Mouse (Mus musculus): ENCODE data around the gene Eln.

The Eln gene

DNA sequence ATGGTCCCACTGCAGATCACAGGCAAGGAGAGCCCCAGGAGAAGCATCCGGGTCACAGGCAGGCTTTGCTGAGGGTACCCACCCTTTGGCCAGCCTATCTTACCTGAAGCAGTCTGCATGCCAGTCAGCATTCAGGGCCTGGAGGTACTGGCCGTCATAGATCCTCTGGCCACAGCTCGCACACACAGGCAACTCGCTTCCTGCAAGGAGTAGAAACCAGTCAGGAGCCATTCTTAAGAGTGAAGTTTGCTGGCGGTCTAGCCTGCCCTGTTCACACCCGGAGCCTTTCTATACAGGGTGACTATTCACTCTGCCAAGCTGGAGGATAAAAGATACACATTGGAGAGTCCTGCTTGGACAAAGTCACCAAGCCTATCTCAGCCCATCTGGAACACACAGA is 60.6 kb downstream of the Eln start:
- no peak for DNase-seq (ENCODE audit: low read depth, low spot score)

DNA sequence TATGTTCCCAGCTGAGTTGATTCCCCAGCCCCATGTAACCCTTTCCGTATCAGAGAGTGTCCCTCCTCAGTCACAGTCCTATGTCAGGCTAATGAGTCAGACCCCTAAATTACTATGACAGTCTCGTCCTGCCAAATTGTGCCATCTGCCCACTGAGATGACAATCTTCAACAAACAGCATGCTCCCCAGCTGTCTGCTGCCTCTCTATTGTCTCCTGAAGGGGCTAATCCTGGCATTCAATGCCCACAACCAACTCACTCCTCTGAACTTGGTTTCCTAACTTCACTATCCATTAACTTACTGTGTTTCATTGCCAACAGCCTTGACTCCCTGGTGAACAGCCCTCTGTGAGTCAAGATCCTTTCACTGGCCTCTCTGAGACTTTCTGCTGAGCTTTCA is 62.7 kb downstream of the Eln start:
- DNase-seq (ENCODE audit: low read depth, low spot score): no peak

DNA sequence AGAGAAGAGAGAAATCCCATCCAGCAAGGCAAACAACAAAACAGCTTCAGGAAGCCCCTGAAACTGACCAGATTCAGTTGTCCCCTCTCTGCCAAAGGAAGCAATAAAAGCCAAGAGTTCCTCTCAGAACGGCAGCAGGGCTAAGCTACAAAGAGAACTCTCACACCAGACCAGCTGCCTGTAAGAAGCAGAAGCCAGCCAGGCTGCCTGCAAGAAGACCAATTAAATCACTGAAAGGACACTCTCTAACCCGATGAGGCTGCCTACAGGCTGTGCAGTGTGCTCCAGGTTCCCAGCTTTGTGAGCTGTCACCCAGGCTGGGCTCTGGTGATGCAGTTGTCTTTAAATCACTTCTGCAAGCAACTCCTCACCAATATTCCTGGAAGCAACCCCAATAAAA is 63.3 kb downstream of the Eln start:
- no peak for DNase-seq (ENCODE audit: low read depth, low spot score)

DNA sequence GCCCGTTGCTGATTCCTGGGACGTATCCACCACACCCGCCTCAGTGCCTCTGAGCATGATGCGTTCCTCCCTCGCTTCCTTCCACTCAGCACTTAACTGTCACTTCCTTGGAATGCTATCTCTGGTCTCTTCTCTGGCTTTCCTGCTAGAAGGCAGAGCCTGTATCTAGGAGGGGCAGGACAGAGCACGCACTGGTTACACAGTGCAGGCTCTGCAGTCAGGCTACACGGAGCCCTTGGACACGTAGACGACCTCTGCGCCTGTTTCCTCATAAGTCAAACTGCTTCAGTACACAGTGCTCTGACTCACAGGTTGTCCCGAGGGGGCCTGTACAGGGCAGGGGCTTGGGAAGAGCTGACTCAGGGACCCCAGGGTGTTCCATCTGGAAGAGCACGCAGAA is 66.9 kb downstream of the Eln start:
- DNase-seq (ENCODE audit: low read depth, low spot score): no peak

DNA sequence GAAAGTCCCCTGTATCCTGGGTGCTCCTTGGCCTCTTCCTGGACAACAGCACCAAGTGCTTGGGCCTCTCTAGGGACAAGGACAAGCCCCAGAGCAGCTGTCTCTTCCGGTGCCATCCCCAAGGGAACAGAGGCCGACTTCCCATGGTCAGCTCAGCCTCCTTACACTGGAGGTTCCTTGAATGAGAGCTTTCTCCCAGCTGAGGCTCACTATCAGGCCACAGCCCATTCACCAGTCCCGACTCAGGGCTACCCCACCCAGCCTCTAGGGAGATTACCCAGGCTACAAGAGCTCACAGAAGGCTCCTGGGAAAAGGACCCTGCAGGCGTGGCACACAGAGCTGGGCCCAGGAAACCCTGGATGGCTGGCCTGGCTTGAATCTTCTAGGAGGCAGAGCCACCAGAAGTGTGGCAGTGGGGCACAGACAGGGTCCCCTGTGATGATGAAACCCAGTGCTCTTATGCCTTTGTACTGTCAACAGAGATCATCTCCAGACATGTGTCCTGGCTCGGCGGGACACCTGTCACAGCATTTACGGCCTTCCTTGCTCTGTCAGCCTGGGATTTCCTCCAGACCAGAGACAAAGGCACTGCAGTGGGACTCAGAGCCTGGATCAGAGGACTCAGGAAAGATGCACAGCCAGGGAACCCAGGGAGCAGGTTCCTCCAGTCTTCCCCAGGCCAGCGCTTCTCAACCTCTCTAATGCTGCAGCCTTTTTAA is 68.1 kb downstream of the Eln start:
- DNase-seq (ENCODE audit: low read depth, low spot score): no peak

DNA sequence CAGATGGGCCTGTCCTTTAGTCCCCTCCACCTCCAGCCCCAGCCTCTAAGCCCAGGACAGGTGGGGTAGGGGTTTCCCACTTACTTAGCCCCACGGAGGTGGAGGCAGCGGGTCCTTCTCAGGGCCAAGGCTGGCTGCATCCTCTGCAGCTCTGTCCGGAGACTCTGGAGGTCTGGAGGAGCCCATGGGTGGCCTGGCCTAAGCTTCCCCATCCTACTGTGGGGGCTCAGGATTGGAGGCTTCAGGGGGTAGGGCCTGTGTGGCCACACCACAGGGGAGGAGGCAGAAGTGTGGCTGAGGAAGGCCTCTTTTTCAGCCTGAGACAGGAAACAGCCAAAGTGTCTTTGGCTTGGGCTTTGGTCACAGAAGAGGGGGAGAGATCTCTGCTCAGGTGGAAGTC is 69.1 kb downstream of the Eln start:
- DNase-seq (ENCODE audit: low read depth, low spot score): no peak

DNA sequence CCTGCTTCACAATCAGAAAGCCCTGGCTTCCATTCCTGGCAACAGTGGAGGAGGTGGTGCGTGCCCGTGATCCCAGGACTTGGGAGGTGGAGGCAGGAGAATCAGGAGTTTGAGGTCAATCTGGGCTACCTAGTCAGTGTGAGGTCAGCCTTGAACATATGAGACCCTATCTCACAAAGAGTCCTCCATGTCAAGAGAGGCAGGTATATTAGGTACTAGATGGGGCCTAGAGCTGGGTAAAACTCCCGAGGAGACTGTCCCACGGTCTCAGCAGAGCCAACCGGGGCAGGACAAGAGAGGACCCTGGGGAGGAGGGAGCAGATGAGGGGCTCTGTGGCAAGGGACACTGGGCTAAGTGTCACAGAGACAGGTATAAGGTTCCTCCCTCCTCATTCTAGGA is 69.6 kb downstream of the Eln start:
- DNase-seq (ENCODE audit: low read depth, low spot score): no peak

DNA sequence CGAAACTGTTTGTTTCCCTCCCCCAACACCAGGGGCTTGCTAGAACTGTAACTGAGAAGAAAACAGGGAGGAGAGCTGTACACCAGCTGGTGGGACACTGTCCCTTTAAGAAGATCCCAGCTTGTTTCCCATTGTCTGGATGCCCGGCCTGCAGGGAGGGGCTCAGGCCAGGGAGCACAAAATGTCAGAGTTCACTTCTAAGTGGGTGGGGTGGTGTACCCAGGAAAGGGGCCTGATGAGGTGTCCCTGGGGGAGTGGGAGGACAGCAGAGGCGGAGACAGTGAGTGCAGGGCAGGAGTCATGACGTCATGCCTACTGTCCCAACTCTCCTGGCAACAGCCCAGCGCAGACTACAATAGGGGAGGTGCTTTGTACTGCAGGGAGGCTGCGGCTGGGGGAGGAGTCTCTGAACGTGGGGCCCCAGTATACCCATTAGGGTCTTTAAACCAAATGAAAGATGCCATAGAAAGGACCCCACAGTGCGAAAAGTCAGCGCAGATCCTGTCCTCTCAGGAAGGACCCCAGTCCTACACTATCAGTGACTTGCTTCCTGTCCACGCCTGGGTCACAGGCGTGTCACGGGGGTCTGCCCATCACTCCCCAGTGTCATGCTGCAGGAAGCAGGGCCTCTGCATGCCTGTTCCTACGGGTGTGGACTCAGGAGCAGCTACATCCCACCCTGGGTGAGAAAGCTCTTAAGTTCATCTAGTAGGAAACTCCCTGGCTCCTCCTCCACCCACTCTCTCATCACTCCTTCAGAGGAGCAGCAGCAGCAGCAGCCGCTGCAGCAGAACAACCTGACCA is 71.0 kb downstream of the Eln start:
- peak; percentile 52 for DNase-seq (ENCODE audit: low read depth, low spot score)

DNA sequence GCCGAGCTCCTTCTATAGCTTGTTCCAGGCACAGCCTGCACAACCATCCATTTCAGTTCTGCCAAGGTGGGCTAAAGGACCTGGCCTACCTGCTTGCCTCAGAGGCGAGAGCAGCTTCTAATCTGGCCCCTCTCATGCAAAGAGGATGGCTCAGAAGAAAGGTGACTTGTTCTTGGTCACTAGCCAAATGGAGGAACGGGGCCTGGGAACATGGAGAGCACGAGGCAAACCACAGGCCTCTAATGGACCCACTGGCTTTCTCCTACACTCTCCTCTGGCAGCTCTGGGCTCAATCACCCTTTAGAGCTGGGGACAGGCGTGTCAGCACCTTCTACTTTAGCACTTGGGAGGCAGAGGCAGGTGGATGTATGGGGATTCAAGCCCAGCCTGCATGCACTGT is 72.1 kb downstream of the Eln start:
- DNase-seq (ENCODE audit: low read depth, low spot score): no peak

DNA sequence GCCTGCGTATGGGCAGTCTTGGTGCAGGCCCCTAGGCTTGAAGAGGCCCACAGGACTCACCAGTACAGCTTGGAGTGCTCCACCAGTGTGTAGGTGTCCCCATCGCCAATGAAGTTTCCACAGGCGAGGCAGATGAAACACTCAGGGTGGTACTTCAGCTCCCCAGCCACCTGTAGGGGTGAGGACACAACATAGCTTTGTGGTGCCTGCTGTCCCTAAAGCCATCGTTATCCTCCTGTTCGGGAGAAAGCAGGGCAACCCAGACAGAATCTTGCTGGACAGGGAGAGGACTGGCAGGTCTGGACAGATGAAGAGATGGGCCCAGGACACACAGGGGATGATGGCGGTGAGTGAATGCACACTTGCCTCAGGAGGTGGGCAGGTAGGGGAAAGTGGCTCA is 74.5 kb downstream of the Eln start:
- no peak for DNase-seq (ENCODE audit: low read depth, low spot score)

DNA sequence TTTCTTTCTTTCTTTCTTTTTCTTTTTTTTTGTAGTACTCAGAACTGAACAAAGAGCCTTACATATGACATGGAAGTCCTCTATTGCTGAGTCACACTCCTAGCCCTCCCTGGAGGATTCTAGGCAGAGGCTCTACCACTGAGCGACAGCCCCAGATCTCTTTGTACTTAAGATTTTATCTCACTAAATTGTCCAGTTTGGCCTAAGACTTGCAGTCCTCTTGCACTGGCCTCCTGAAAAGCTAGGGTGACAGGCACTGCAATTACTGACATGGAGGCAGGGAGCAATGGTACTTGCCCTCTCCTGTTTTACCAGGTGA is 75.0 kb downstream of the Eln start:
- no peak for DNase-seq (ENCODE audit: low read depth, low spot score)

DNA sequence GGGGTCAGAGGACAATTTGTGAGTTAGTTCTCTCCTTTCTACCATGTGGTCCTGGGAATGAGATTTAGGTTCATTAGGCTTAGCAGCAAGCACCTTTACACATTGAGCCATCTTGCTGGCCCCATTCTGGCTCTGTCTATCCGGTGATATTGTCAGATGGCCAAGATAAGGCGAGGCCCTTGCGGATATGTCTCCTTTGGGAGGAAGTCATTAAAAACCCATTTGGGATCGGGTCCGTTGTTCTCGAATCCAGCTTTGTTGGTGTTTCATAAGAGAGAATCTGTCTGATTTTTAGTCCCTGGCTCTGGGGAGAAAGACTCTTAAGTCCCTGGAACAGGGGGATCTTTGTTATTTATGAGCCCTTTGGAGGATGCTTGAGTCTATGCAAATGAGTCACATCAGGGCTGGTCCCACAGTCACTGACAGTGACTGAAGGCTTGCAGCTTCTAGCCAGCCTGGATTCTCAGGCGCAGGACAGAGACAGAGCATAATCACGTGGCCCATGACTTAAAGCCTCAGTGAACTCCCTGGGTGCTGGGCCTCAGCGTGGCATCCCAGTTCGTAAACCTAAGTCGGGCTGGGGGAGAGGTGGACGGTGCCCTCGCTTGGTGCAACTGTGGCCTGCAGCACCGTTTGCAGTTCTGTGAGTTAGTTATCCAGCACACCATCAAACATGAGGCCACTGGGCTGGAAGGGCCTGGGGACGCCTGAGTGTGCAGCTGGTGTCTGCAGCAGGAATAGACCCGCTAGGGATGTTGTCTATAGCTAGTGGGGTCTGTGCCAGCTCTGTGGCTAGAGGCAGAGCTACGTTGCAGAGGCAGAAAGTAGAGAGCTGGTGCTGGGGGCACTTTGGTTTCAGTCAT is 75.6 kb downstream of the Eln start:
- DNase-seq (ENCODE audit: low read depth, low spot score): no peak

DNA sequence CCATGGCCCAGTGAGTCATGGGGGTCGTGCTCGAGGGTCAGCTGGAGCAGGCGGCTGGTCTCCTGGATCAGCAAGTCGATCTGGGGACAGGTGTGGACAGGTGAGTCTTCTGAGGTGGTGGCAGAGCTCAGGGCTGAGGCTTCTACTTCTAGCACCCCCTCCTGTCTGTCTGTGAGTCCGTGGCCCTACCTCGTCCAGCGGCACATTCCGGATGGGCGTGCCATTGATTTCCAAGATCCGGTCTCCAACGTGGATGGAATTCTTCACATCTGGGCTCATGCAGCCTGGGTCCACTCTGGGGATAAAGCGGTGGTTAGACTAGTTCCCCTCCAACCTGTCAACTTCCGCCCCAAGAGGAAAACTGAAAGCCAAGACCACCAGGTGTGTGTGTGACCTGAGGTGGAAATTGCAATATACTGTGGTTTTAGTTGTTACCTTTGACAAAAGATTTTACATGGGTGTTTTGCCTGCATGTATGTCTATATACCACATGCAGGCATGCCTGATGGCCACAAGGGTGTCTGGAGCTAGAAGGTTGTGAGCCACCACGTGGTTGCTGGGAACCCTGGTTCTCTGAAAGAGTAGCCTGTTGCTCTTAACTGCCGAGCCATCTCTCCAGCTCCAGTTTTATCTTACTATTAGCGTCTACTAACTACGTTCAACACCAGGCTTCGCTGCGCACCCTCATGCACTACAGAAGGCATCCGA is 78.0 kb downstream of the Eln start:
- no peak for DNase-seq (ENCODE audit: low read depth, low spot score)

DNA sequence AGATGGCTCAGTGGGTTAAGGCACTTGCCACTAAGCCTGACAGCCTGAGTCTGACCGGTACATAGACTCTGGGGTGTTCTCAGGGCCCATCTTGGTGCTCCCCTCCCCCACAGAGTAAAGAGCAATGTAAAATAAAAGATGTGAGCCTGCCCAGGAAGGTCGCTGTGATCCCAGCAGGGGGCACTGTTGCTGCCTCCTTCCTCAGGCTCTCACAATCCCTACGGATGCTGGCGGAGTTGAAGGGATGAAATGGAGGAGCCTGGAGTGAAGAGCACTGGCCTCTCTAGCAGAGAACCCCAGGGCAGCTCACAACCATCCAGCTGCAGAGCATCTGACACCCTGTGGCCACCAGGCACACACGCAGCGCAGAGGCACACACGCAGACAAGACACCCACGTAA is 78.6 kb downstream of the Eln start:
- DNase-seq (ENCODE audit: low read depth, low spot score): no peak

DNA sequence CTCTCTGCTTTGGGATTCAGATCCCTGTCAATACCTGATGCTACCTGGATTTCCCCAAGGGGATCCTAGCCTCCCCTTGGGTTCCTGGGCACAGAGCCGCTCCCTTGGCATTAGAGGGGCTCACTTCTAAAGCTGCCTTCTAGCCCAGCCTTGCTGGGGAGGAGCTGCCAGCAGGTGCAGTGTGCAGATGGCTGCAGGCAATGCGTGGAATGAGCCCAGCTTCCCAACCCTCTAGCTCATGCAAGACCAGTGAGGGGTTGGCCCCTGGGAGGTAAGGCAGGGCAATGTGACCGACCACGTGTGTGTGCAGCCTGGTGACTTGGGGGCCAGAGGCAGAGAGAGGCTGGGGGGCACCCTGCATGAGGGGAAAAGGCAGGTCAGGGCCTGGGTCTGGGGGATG is 90.4 kb downstream of the Eln start:
- DNase-seq (ENCODE audit: low read depth, low spot score): no peak
